Mouse (Mus musculus) olfactory bulb, adult 2 months (tissue): ENCODE results near the gene Zyx.

Experiments used
- CTCF ChIP-seq: fragments of 200-500 bp; IDR thresholded peaks from 2 replicates; pipeline ENCODE4 v1.5.1; 2012; ENCODE audit warnings: low read depth, mild to moderate bottlenecking, low read length, moderate library complexity; ENCODE audit not compliant: insufficient read depth
- POLR2A ChIP-seq: fragments of 200-500 bp; IDR thresholded peaks from 2 replicates; pipeline ENCODE4 v1.6.1; 2012; ENCODE audit warnings: mild to moderate bottlenecking, low read depth, low read length, moderate library complexity; ENCODE audit not compliant: insufficient read depth

DNA sequence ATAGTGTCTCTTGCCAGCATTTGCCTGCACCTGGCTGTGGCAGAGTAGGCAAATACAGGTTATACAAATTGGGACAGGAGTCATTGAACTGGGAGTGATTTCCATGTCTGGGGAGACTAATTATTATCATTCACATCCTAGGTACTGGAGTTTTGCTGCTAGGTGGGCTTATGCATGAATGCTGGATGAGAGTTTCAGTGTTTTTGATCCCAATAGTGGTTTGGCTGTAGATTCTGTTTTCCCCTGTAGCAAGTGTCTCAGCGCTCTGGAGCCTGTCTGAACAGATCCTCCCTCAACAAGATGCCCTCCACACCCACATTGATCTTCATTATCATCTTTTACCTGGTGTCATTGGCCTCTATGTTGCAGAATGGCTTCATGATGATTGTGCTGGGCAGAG is 50.5 kb downstream of the Zyx start, which contains the start of gene Tas2r143:
- TF ChIP-seq POLR2A (no peak), CTCF (no peak)
